Mouse (Mus musculus): ENCODE results near the gene Syt1.

Syt1 gene

GRCm38 (mm10) chr10:108885769-108886168 lies 125.0 kb downstream of the Syt1 start:
- DNase-seq (ENCODE audit: low read depth, low spot score): no peak

GRCm38 (mm10) chr10:108884520-108884919 lies 126.3 kb downstream of the Syt1 start:
- no peak for DNase-seq (ENCODE audit: low read depth, low spot score)

- no peak for DNase-seq (ENCODE audit: low read depth, low spot score)
Measured at GRCm38 (mm10) chr10:108880372-108880771, 130.4 kb downstream of the Syt1 start.

- no peak for DNase-seq (ENCODE audit: low read depth, low spot score)
Measured at GRCm38 (mm10) chr10:108875730-108876129, 135.1 kb downstream of the Syt1 start.

GRCm38 (mm10) chr10:108874687-108875086 lies 136.1 kb downstream of the Syt1 start:
- DNase-seq (ENCODE audit: low read depth, low spot score): no peak

GRCm38 (mm10) chr10:108872359-108872758 lies 138.4 kb downstream of the Syt1 start:
- no peak for DNase-seq (ENCODE audit: low read depth, low spot score)

GRCm38 (mm10) chr10:108870586-108870985 lies 140.2 kb downstream of the Syt1 start:
- no peak for DNase-seq (ENCODE audit: low read depth, low spot score)

- DNase-seq (ENCODE audit: low read depth, low spot score): no peak
Measured at GRCm38 (mm10) chr10:108868136-108868535, 142.6 kb downstream of the Syt1 start.

GRCm38 (mm10) chr10:108867202-108867601 lies 143.6 kb downstream of the Syt1 start:
- no peak for DNase-seq (ENCODE audit: low read depth, low spot score)

- DNase-seq (ENCODE audit: low read depth, low spot score): no peak
Measured at GRCm38 (mm10) chr10:108865586-108865985, 145.2 kb downstream of the Syt1 start.

- no peak for DNase-seq (ENCODE audit: low read depth, low spot score)
Measured at GRCm38 (mm10) chr10:108855986-108856385, 154.8 kb downstream of the Syt1 start.

- no peak for DNase-seq (ENCODE audit: low read depth, low spot score)
Measured at GRCm38 (mm10) chr10:108852757-108853156, 158.0 kb downstream of the Syt1 start.

- DNase-seq (ENCODE audit: low read depth, low spot score): no peak
Measured at GRCm38 (mm10) chr10:108837434-108837833, 173.3 kb downstream of the Syt1 start.

- DNase-seq (ENCODE audit: low read depth, low spot score): no peak
Measured at GRCm38 (mm10) chr10:108832248-108832647, 178.5 kb downstream of the Syt1 start.

GRCm38 (mm10) chr10:108831801-108832200 lies 179.0 kb downstream of the Syt1 start:
- DNase-seq (ENCODE audit: low read depth, low spot score): no peak

GRCm38 (mm10) chr10:108822273-108822672 lies 188.5 kb downstream of the Syt1 start:
- no peak for DNase-seq (ENCODE audit: low read depth, low spot score)

GRCm38 (mm10) chr10:108815339-108815738 lies 195.4 kb downstream of the Syt1 start:
- no peak for DNase-seq (ENCODE audit: low read depth, low spot score)

- DNase-seq (ENCODE audit: low read depth, low spot score): no peak
Measured at GRCm38 (mm10) chr10:108804380-108804779, 206.4 kb downstream of the Syt1 start.

- DNase-seq (ENCODE audit: low read depth, low spot score): no peak
Measured at GRCm38 (mm10) chr10:108800776-108801175, 210.0 kb downstream of the Syt1 start.

GRCm38 (mm10) chr10:108798826-108799225 lies 212.0 kb downstream of the Syt1 start:
- no peak for DNase-seq (ENCODE audit: low read depth, low spot score)

- no peak for DNase-seq (ENCODE audit: low read depth, low spot score)
Measured at GRCm38 (mm10) chr10:108782817-108783216, 228.0 kb downstream of the Syt1 start.

GRCm38 (mm10) chr10:108780614-108781013 lies 230.2 kb downstream of the Syt1 start:
- no peak for DNase-seq (ENCODE audit: low read depth, low spot score)

- DNase-seq (ENCODE audit: low read depth, low spot score): no peak
Measured at GRCm38 (mm10) chr10:108776735-108777134, 234.0 kb downstream of the Syt1 start.

- no peak for DNase-seq (ENCODE audit: low read depth, low spot score)
Measured at GRCm38 (mm10) chr10:108771081-108771480, 239.7 kb downstream of the Syt1 start.

Measured in ZHBTc4 (cell line).